Mouse (Mus musculus) neural tube, embryonic 12.5 days (tissue): ENCODE measurements around the gene Mei1. TPM values are rescaled to one million over a fixed set of nuclear protein-coding genes. Genes with fewer than 3 reads are reported as not detected.

ENCODE experiments used
- ATAC-seq: fragments of 200-750 bp; cut with Nextera tagmentation; 2 replicates; pipeline ENCODE4 v1.8.0; 2017; ENCODE audit warnings: low read depth, mild to moderate bottlenecking, moderate TSS enrichment, moderate library complexity; ENCODE audit not compliant: low FRiP score
- H3K27ac ChIP-seq: fragments of 300-500 bp; sonication (generic); 2 replicates; pipeline ENCODE4 v1.5.1; 2016
- H3K27me3 ChIP-seq: fragments of 300-500 bp; sonication (generic); replicated peaks from 2 replicates; pipeline ENCODE4 v1.6.1; 2016; ENCODE audit warnings: mild to moderate bottlenecking
- H3K36me3 ChIP-seq: fragments of 300-500 bp; sonication (generic); 2 replicates; pipeline ENCODE4 v1.6.1; 2016; ENCODE audit warnings: mild to moderate bottlenecking
- H3K4me1 ChIP-seq: fragments of 300-500 bp; sonication (generic); 2 replicates; pipeline ENCODE4 v1.6.1; 2016
- H3K4me2 ChIP-seq: fragments of 300-500 bp; sonication (generic); replicated peaks from 2 replicates; pipeline ENCODE4 v1.6.1; 2016; ENCODE audit warnings: mild to moderate bottlenecking
- H3K4me3 ChIP-seq: fragments of 300-500 bp; sonication (generic); 2 replicates; pipeline ENCODE4 v1.5.1; 2016
- H3K9ac ChIP-seq: fragments of 300-500 bp; sonication (generic); 2 replicates; pipeline ENCODE4 v1.6.1; 2016; ENCODE audit warnings: mild to moderate bottlenecking
- H3K9me3 ChIP-seq: fragments of 300-500 bp; sonication (generic); 2 replicates; pipeline ENCODE4 v1.6.1; 2016; ENCODE audit warnings: mild to moderate bottlenecking
- WGBS: fragments of 180-500 bp; shearing (Covaris S2); methylation state at CpG from one replicate; pipeline ENCODE4 v1.1.7; 2016; 5-methylcytosine and 5-hydroxymethylcytosine counted together
- polyA plus RNA-seq: library from polyadenylated mRNA; unstranded; fragments of >200 nt; fragmentation: Nextera tagmentation; extraction: Ambion mirVana; gene quantifications from 2 replicates; pipeline ENCODE4 v1.2.1, GENCODE M21; 2016

The Mei1 gene
- polyA plus RNA-seq, 1 experiment from 2014 or later: 0.08 TPM

GRCm38 (mm10) chr15:82169671-82170070 is 99.9 kb downstream of the Mei1 start:
- no peak for ATAC-seq
- H3K4me2 ChIP-seq: no peak overlapping the region

GRCm38 (mm10) chr15:82170437-82171377 is 100.9 kb downstream of the Mei1 start:
- H3K4me1 ChIP-seq: peaks cover 31% of the 10 kb centered on the region
- WGBS: 53% methylated on average over 36 of the region's 36 CpGs
- no peak for ATAC-seq

More at GRCm38 (mm10) chr15:82169671-82170070, 99.9 kb downstream of the Mei1 start:
- Histone ChIP-seq H3K36me3 (peaks cover 48% of the 10 kb centered on the region), H3K27ac (no peak overlapping the region), H3K4me1 (peaks cover 31% of the 10 kb centered on the region), H3K9ac (no peak overlapping the region), H3K9me3 (no peaks in the 10 kb centered on the region), H3K4me3 (no peak overlapping the region), H3K27me3 (no peaks in the 10 kb centered on the region)
- 76% methylated on average over 5 of the region's 5 CpGs for WGBS

GRCm38 (mm10) chr15:82172648-82173047 is 102.9 kb downstream of the Mei1 start:
- no peak overlapping the region for H3K4me3 ChIP-seq
- no peak overlapping the region for H3K27ac ChIP-seq
- ATAC-seq: no peak
- H3K9ac ChIP-seq: no peak overlapping the region
- 94% methylated on average over 8 of the region's 8 CpGs for WGBS
- H3K9me3 ChIP-seq: no peaks in the 10 kb centered on the region
- H3K4me1 ChIP-seq: peaks cover 12% of the 10 kb centered on the region; the same call in 1 of the 2 replicates
- H3K27me3 ChIP-seq: no peaks in the 10 kb centered on the region
- H3K4me2 ChIP-seq: no peak overlapping the region
- H3K36me3 ChIP-seq: peaks cover 77% of the 10 kb centered on the region

More at GRCm38 (mm10) chr15:82170437-82171377, 100.9 kb downstream of the Mei1 start:
- Histone ChIP-seq H3K9ac (no peak overlapping the region), H3K9me3 (no peaks in the 10 kb centered on the region), H3K27me3 (no peaks in the 10 kb centered on the region), H3K27ac (no peak overlapping the region), H3K36me3 (peaks cover 58% of the 10 kb centered on the region), H3K4me2 (no peak overlapping the region), H3K4me3 (no peak overlapping the region)

GRCm38 (mm10) chr15:82175091-82175490 is 105.3 kb downstream of the Mei1 start:
- Histone ChIP-seq H3K4me2 (no peak overlapping the region), H3K27me3 (no peaks in the 10 kb centered on the region), H3K9me3 (no peaks in the 10 kb centered on the region), H3K4me1 (peaks cover 4% of the 10 kb centered on the region; the same call in 1 of the 2 replicates), H3K36me3 (peaks cover 97% of the 10 kb centered on the region), H3K9ac (no peak overlapping the region), H3K4me3 (no peak overlapping the region), H3K27ac (no peak overlapping the region)
- no peak for ATAC-seq
- 97% methylated on average over 9 of the region's 9 CpGs for WGBS

Other genes starting within 250 kb of the Mei1 start
- 21.6 and 21.7 TPM in 2 replicates for gene Tob2, start 211.2 kb upstream of the Mei1 start, polyA plus RNA-seq
- 123 and 126 TPM in 2 replicates for gene Phf5a, start 198.1 kb upstream of the Mei1 start, polyA plus RNA-seq
- gene Aco2, start 197.7 kb upstream of the Mei1 start, polyA plus RNA-seq: 213 TPM in 2 replicates
- gene Polr3h, start 143.8 kb upstream of the Mei1 start, polyA plus RNA-seq: 61.8 and 73.1 TPM in 2 replicates
- gene Csdc2, start 133.2 kb upstream of the Mei1 start, polyA plus RNA-seq: 60.8 and 64.8 TPM in 2 replicates
- gene Pmm1, start 109.1 kb upstream of the Mei1 start, polyA plus RNA-seq: 40.1 and 42.0 TPM in 2 replicates
- gene 1700029P11Rik, start 89.5 kb upstream of the Mei1 start, polyA plus RNA-seq: not detected in 2 replicates
- 52.6 and 53.4 TPM in 2 replicates for gene Xrcc6, start 82.2 kb upstream of the Mei1 start, polyA plus RNA-seq
- gene Desi1, start 36.1 kb upstream of the Mei1 start, polyA plus RNA-seq: 42.9 and 48.5 TPM in 2 replicates
- gene Snu13, start 22.4 kb upstream of the Mei1 start, polyA plus RNA-seq: 188 and 193 TPM in 2 replicates
- 0.04 TPM in 1 of 2 replicates, not detected in the other for gene 4930407I10Rik, start 10.8 kb upstream of the Mei1 start, polyA plus RNA-seq
- 17.8 and 20.3 TPM in 2 replicates for gene Ccdc134, start 57.9 kb downstream of the Mei1 start, polyA plus RNA-seq
- 238 and 239 TPM in 2 replicates for gene Srebf2, start 77.2 kb downstream of the Mei1 start, polyA plus RNA-seq
- gene Shisa8, start 142.8 kb downstream of the Mei1 start, polyA plus RNA-seq: 0.29 and 0.46 TPM in 2 replicates
- 0.10 and 0.22 TPM in 2 replicates for gene Tnfrsf13c, start 154.4 kb downstream of the Mei1 start, polyA plus RNA-seq
- 45.5 and 45.8 TPM in 2 replicates for gene Cenpm, start 174.8 kb downstream of the Mei1 start, polyA plus RNA-seq
- 1.7 and 3.2 TPM in 2 replicates for gene 1500009C09Rik, start 182.4 kb downstream of the Mei1 start, polyA plus RNA-seq
- 235 and 268 TPM in 2 replicates for gene Sept3, start 204.9 kb downstream of the Mei1 start, polyA plus RNA-seq
- gene Wbp2nl, start 229.0 kb downstream of the Mei1 start, polyA plus RNA-seq: not detected in 2 replicates